Mouse (Mus musculus): ENCODE data around the gene Carm1. TPM values are rescaled to one million over a fixed set of nuclear protein-coding genes. Genes with fewer than 3 reads are reported as not detected.
A peak's percentile ranks its signal among the peaks of the same experiment; 100 is the strongest.
"Not testable (repeated sequence)": the region's sequence is repeated elsewhere in the genome, so short reads cannot be mapped to it uniquely, and the experiment has no call there.

Gene Carm1
- polyA plus RNA-seq, 1 experiment from 2014 or later, result 78.0 TPM

DNA sequence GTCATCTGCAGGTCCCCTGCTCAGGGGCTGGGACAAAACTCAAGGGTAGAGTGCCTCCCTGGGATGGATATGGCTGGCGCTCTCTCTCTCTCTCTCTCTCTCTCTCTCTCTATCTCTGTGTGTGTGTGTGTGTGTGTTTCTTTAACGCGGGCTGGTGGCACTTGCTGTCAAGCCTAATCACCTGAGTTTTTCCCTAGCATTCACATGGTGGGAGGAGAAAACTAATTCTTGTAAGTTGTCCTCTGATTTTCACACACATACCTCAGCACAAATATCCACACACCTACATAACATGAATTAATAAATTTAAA is 20.1 kb upstream of the Carm1 start:
- Histone ChIP-seq H3K4me2 (ENCODE audit: low read depth, low read length, severe bottlenecking) (no peak overlapping the region), H3K36me3 (ENCODE audit: control insufficient read depth, insufficient read depth, low read length) (no peaks in the 10 kb centered on the region), H3K4me3 (ENCODE audit: low read depth, low read length) (no peak overlapping the region), H3K27me3 (ENCODE audit: control insufficient read depth, insufficient read depth, low read length) (no peaks in the 10 kb centered on the region), H3K27ac (ENCODE audit: low read depth, low read length) (no peak overlapping the region), H3K4me1 (replicated peaks; ENCODE audit: control insufficient read depth, insufficient read depth, low read length) (no peaks in the 10 kb centered on the region), H3K9me3 (ENCODE audit: control insufficient read depth, low read length) (no peaks in the 10 kb centered on the region), H3K9ac (ENCODE audit: low read length) (no peak overlapping the region)
- WGBS, result 89% methylated on average over 3 of the region's 3 CpGs
- no peak for DNase-seq (ENCODE audit: low spot score)
- ATAC-seq (replicated peaks; ENCODE audit: low FRiP score), result no peak

- DNase-seq (ENCODE audit: low spot score) (no peak), ATAC-seq (replicated peaks; ENCODE audit: low FRiP score) (no peak)
- H3K9me3 ChIP-seq (ENCODE audit: control insufficient read depth, low read length), result no peaks in the 10 kb centered on the region
- H3K36me3 ChIP-seq (ENCODE audit: control insufficient read depth, insufficient read depth, low read length), result no peaks in the 10 kb centered on the region
- no peaks in the 10 kb centered on the region for H3K27me3 ChIP-seq (ENCODE audit: control insufficient read depth, insufficient read depth, low read length)
- no peak overlapping the region for H3K9ac ChIP-seq (ENCODE audit: low read length)
- no peaks in the 10 kb centered on the region for H3K4me1 ChIP-seq (replicated peaks; ENCODE audit: control insufficient read depth, insufficient read depth, low read length)
- H3K27ac ChIP-seq (ENCODE audit: low read depth, low read length), result no peak overlapping the region
- H3K4me2 ChIP-seq (ENCODE audit: low read depth, low read length, severe bottlenecking), result no peak overlapping the region
- H3K4me3 ChIP-seq (ENCODE audit: low read depth, low read length), result no peak overlapping the region
- WGBS, result 91% methylated on average over 2 of the region's 2 CpGs
Observed at GRCm38 (mm10) chr9:21527100-21527801, 19.4 kb upstream of the Carm1 start.

GRCm38 (mm10) chr9:21527917-21528324 is 18.8 kb upstream of the Carm1 start:
- 76% methylated on average over 1 of the region's 1 CpGs for WGBS
- Histone ChIP-seq H3K36me3 (ENCODE audit: control insufficient read depth, insufficient read depth, low read length) (no peaks in the 10 kb centered on the region), H3K4me1 (replicated peaks; ENCODE audit: control insufficient read depth, insufficient read depth, low read length) (no peaks in the 10 kb centered on the region), H3K4me2 (ENCODE audit: low read depth, low read length, severe bottlenecking) (no peak overlapping the region), H3K9me3 (ENCODE audit: control insufficient read depth, low read length) (no peaks in the 10 kb centered on the region), H3K27me3 (ENCODE audit: control insufficient read depth, insufficient read depth, low read length) (no peaks in the 10 kb centered on the region), H3K4me3 (ENCODE audit: low read depth, low read length) (no peak overlapping the region), H3K27ac (ENCODE audit: low read depth, low read length) (no peak overlapping the region), H3K9ac (ENCODE audit: low read length) (no peak overlapping the region)
- DNase-seq (ENCODE audit: low spot score) (no peak), ATAC-seq (replicated peaks; ENCODE audit: low FRiP score) (no peak)

DNA sequence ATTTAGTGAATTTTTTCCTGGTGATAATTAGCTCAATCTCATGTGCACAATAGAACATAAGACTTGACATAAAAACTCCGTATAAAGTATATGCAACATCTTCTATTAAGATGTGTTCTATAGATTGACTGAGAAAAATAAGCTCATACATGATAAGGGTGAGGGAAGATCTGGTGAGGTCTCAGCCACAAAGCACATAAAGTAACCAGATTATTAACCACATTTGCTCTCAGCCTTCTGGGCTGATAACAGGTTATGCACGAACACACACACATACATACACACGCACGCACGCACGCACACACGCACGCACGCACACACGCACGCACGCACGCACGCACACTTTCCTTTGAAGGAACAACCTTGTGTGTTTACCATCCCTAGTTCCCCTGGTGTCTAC is 10.2 kb upstream of the Carm1 start:
- Histone ChIP-seq H3K27me3 (ENCODE audit: control insufficient read depth, insufficient read depth, low read length) (no peaks in the 10 kb centered on the region), H3K9ac (ENCODE audit: low read length) (no peak overlapping the region), H3K4me3 (ENCODE audit: low read depth, low read length) (no peak overlapping the region), H3K9me3 (ENCODE audit: control insufficient read depth, low read length) (no peaks in the 10 kb centered on the region), H3K4me2 (ENCODE audit: low read depth, low read length, severe bottlenecking) (no peak overlapping the region), H3K27ac (ENCODE audit: low read depth, low read length) (no peak overlapping the region), H3K4me1 (replicated peaks; ENCODE audit: control insufficient read depth, insufficient read depth, low read length) (no peaks in the 10 kb centered on the region), H3K36me3 (ENCODE audit: control insufficient read depth, insufficient read depth, low read length) (no peaks in the 10 kb centered on the region)
- WGBS, result 96% methylated on average over 14 of the region's 14 CpGs
- DNase-seq (ENCODE audit: low spot score) (no peak), ATAC-seq (replicated peaks; ENCODE audit: low FRiP score) (no peak)

DNA sequence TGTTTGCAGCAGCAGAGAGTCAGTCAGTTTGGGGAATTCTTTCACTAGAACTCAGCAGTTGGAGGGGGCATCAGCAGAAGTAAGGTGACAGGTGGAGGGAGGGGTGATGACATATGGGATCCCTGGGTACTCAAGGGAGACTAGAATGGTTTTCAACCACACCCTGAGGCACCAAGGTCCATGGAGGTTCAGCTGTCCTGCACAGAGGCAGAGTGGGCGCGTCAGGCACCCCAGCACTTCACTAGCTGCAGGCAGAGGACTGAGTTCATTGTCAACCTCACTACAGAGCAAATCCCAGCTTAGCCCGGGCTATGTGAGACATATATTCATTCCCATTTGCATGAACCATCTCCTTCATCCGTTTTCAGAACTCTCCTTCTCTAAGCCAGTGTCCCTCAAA is 9.7 kb upstream of the Carm1 start:
- 83% methylated on average over 4 of the region's 4 CpGs for WGBS

GRCm38 (mm10) chr9:21539981-21540753 is 6.5 kb upstream of the Carm1 start:
- ATAC-seq (replicated peaks; ENCODE audit: low FRiP score) (no peak), DNase-seq (ENCODE audit: low spot score) (no peak)
- Histone ChIP-seq H3K27me3 (ENCODE audit: control insufficient read depth, insufficient read depth, low read length) (no peaks in the 10 kb centered on the region), H3K27ac (ENCODE audit: low read depth, low read length) (no peak overlapping the region), H3K4me3 (ENCODE audit: low read depth, low read length) (no peak overlapping the region), H3K36me3 (ENCODE audit: control insufficient read depth, insufficient read depth, low read length) (no peaks in the 10 kb centered on the region), H3K4me2 (ENCODE audit: low read depth, low read length, severe bottlenecking) (no peak overlapping the region), H3K9me3 (ENCODE audit: control insufficient read depth, low read length) (no peaks in the 10 kb centered on the region), H3K9ac (ENCODE audit: low read length) (no peak overlapping the region), H3K4me1 (replicated peaks; ENCODE audit: control insufficient read depth, insufficient read depth, low read length) (no peaks in the 10 kb centered on the region)
- WGBS, result 81% methylated on average over 7 of the region's 7 CpGs

More for the DNA sequence above, 9.7 kb upstream of the Carm1 start:
- no peaks in the 10 kb centered on the region for H3K4me1 ChIP-seq (replicated peaks; ENCODE audit: control insufficient read depth, insufficient read depth, low read length)
- H3K4me2 ChIP-seq (ENCODE audit: low read depth, low read length, severe bottlenecking), result no peak overlapping the region
- H3K36me3 ChIP-seq (ENCODE audit: control insufficient read depth, insufficient read depth, low read length), result no peaks in the 10 kb centered on the region
- H3K4me3 ChIP-seq (ENCODE audit: low read depth, low read length), result no peak overlapping the region
- H3K27ac ChIP-seq (ENCODE audit: low read depth, low read length), result no peak overlapping the region
- ATAC-seq (replicated peaks; ENCODE audit: low FRiP score) (no peak), DNase-seq (ENCODE audit: low spot score) (no peak)
- H3K27me3 ChIP-seq (ENCODE audit: control insufficient read depth, insufficient read depth, low read length), result no peaks in the 10 kb centered on the region
- H3K9ac ChIP-seq (ENCODE audit: low read length), result no peak overlapping the region
- H3K9me3 ChIP-seq (ENCODE audit: control insufficient read depth, low read length), result no peaks in the 10 kb centered on the region

DNA sequence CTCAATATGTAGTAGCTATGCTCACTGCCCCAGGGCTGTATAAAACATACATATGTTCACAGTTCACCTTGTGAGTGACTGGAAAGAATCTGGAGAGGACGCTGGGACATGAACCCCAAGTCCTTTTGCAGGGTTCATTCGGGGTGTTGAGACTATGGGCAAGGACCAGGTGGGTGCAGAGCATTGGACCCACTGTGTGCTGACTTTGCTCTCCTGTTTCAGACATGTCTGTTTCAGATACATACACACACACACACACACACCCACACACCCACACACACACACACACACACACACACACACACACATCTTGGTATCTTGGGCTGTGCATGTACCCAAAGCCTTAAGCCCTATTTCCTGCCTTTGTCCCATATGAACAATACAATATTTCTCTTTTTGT is 4.7 kb upstream of the Carm1 start:
- H3K36me3 ChIP-seq (ENCODE audit: control insufficient read depth, insufficient read depth, low read length); H3K27me3 ChIP-seq (ENCODE audit: control insufficient read depth, insufficient read depth, low read length); H3K4me3 ChIP-seq (ENCODE audit: low read depth, low read length); H3K27ac ChIP-seq (ENCODE audit: low read depth, low read length); H3K9ac ChIP-seq (ENCODE audit: low read length); ATAC-seq (replicated peaks; ENCODE audit: low FRiP score); H3K4me2 ChIP-seq (ENCODE audit: low read depth, low read length, severe bottlenecking); H3K9me3 ChIP-seq (ENCODE audit: control insufficient read depth, low read length); H3K4me1 ChIP-seq (replicated peaks; ENCODE audit: control insufficient read depth, insufficient read depth, low read length); DNase-seq (ENCODE audit: low spot score): not testable (repeated sequence)
- WGBS, result 92% methylated on average over 2 of the region's 2 CpGs

DNA sequence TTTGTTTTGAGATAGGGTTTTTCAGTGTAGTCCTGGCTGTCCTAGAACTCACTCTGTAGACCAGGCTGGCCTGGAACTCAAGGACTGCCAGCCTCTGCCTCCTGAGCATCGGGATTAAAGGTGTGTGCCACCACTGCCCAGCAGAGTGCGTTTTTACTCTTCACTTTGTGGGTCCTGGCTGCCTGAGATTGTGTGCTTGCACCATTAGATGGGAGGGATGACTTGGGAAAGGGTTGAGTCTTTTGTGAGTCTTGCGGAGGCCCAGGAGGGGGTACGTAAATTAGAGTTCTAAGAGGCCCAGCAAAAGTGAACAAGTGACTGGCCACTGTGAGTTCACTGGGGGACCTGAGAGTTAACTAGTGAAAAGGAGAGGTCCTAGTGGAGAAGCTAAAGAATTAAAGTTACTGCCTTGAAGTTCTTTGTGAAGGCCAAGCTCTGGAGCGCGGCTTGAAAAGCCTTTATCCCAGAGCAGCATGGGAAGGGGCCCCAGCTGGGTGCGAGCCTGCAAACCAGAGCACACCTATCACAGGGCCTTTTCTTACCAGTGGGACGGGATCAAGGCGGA is 1.3 kb upstream of the Carm1 start:
- ATAC-seq (replicated peaks; ENCODE audit: low FRiP score), result peak; percentile 65

More for the DNA sequence above, 1.3 kb upstream of the Carm1 start:
- WGBS, result 3% methylated on average over 9 of the region's 9 CpGs
- Histone ChIP-seq H3K9me3 (ENCODE audit: control insufficient read depth, low read length) (no peaks in the 10 kb centered on the region), H3K4me1 (replicated peaks; ENCODE audit: control insufficient read depth, insufficient read depth, low read length) (peaks cover 7% of the 10 kb centered on the region), H3K36me3 (ENCODE audit: control insufficient read depth, insufficient read depth, low read length) (no peaks in the 10 kb centered on the region), H3K27me3 (ENCODE audit: control insufficient read depth, insufficient read depth, low read length) (no peaks in the 10 kb centered on the region), H3K27ac (ENCODE audit: low read depth, low read length) (peak overlapping the region; percentile 84), H3K9ac (ENCODE audit: low read length) (peak overlapping the region; percentile 60), H3K4me3 (ENCODE audit: low read depth, low read length) (peak overlapping the region; percentile 78), H3K4me2 (ENCODE audit: low read depth, low read length, severe bottlenecking) (peak overlapping the region; percentile 75)
- DNase-seq (ENCODE audit: low spot score), result no peak
